Mouse (Mus musculus): ENCODE measurements around the gene Slc25a3. TPM values are rescaled to one million over a fixed set of nuclear protein-coding genes. Genes with fewer than 3 reads are reported as not detected.

Gene Slc25a3
- polyA plus RNA-seq, 1 experiment from 2014 or later = 482 TPM

GRCm38 (mm10) chr10:91102799-91103590, 20.9 kb downstream of the Slc25a3 start:
- ATAC-seq (replicated peaks) = no peak
- H3K4me1 ChIP-seq = no peaks in the 10 kb centered on the region
- no peak overlapping the region for H3K27ac ChIP-seq (replicated peaks)
- H3K36me3 ChIP-seq = peaks cover 6% of the 10 kb centered on the region; the same call in 1 of the 2 replicates
- H3K4me3 ChIP-seq = no peak overlapping the region
- H3K27me3 ChIP-seq = no peaks in the 10 kb centered on the region
- H3K4me2 ChIP-seq (replicated peaks) = no peak overlapping the region
- H3K9me3 ChIP-seq = no peaks in the 10 kb centered on the region
- H3K9ac ChIP-seq (replicated peaks) = no peak overlapping the region
- WGBS = 90% methylated on average over 14 of the region's 14 CpGs

DNA sequence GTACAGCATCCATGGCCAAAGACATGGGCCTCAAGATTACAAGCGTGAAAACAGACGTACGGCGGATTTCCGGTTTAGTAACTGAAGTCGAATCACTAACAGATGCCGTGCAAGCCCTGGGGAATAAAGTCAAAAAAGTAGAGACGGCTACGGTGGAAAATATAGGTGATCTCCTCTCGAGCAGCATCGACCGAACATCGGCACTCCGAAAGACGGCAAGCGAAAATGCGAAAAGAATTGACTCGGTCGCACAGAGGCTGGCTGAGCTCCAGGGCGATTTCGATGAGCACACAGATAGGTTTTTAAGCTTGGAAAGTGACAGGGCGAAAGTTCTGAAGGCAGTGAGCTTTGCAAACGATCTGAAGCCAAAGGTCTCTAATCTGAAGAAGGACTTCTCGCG, 21.9 kb downstream of the Slc25a3 start:
- Histone ChIP-seq H3K27ac (replicated peaks) (no peak overlapping the region), H3K9ac (replicated peaks) (no peak overlapping the region), H3K27me3 (no peaks in the 10 kb centered on the region), H3K4me3 (no peak overlapping the region), H3K9me3 (no peaks in the 10 kb centered on the region), H3K4me1 (no peaks in the 10 kb centered on the region), H3K36me3 (peaks cover 6% of the 10 kb centered on the region; the same call in 1 of the 2 replicates), H3K4me2 (replicated peaks) (no peak overlapping the region)
- no peak for ATAC-seq (replicated peaks)
- 95% methylated on average over 25 of the region's 25 CpGs for WGBS

- Histone ChIP-seq H3K36me3 (peaks cover 6% of the 10 kb centered on the region; the same call in 1 of the 2 replicates), H3K4me2 (replicated peaks) (no peak overlapping the region), H3K27me3 (no peaks in the 10 kb centered on the region), H3K9me3 (no peaks in the 10 kb centered on the region), H3K27ac (replicated peaks) (no peak overlapping the region), H3K9ac (replicated peaks) (no peak overlapping the region), H3K4me3 (no peak overlapping the region), H3K4me1 (no peaks in the 10 kb centered on the region)
- WGBS = 89% methylated on average over 1 of the region's 1 CpGs
- ATAC-seq (replicated peaks) = no peak
These were observed 23.8 kb downstream of the Slc25a3 start for GRCm38 (mm10) chr10:91100101-91100500.

DNA sequence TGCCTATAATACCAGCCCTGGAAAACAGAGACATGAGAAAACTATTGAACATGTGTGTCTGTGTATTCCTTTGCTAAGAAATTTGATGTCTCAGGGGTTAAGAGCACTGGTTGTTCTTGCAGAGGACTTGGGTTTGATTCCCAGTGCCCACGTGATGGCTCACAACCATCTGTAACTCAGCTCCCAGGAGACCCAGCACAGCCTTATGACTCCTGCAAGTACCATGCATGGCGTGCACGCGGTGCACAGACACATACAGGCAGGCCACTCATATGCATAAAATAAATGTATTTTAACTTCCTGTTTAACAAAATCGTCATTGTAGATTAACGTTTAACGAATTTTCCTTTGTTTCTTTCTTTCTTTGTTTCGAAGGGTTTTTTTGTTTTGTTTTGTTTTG, 25.8 kb downstream of the Slc25a3 start:
- peaks cover 6% of the 10 kb centered on the region; the same call in 1 of the 2 replicates for H3K36me3 ChIP-seq
- H3K4me1 ChIP-seq = no peaks in the 10 kb centered on the region
- H3K27ac ChIP-seq (replicated peaks) = no peak overlapping the region
- WGBS = 90% methylated on average over 8 of the region's 8 CpGs
- no peak overlapping the region for H3K4me2 ChIP-seq (replicated peaks)
- H3K27me3 ChIP-seq = no peaks in the 10 kb centered on the region
- no peak for ATAC-seq (replicated peaks)
- no peak overlapping the region for H3K4me3 ChIP-seq
- H3K9me3 ChIP-seq = no peaks in the 10 kb centered on the region
- no peak overlapping the region for H3K9ac ChIP-seq (replicated peaks)

GRCm38 (mm10) chr10:91094251-91095104, 29.4 kb downstream of the Slc25a3 start:
- Histone ChIP-seq H3K9ac (replicated peaks) (no peak overlapping the region), H3K9me3 (no peaks in the 10 kb centered on the region), H3K4me1 (no peaks in the 10 kb centered on the region), H3K4me2 (replicated peaks) (no peak overlapping the region), H3K27ac (replicated peaks) (no peak overlapping the region), H3K27me3 (no peaks in the 10 kb centered on the region), H3K36me3 (no peaks in the 10 kb centered on the region), H3K4me3 (no peak overlapping the region)
- ATAC-seq (replicated peaks) = no peak
- 90% methylated on average over 15 of the region's 15 CpGs for WGBS

DNA sequence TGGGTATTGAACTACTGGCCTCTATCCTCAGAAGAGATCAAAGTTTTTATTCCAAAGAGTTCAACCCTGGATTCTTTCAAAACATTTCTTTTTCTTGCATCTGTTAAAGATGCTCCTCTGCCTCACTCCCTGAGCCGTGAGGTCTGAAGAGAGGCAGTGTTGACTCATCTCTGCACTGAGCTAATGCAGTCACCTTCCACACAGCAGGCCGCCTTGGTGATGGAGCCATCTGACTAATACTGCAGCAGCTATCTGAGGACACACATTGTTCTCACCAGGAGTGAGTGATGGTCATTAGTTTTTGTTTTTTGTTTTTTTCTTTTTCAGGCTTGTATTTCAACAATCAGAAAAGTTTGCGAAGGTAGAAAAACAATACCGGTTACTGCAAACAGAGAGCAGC, 31.0 kb downstream of the Slc25a3 start:
- H3K9ac ChIP-seq (replicated peaks) = no peak overlapping the region
- no peak overlapping the region for H3K27ac ChIP-seq (replicated peaks)
- H3K4me2 ChIP-seq (replicated peaks) = no peak overlapping the region
- H3K4me1 ChIP-seq = no peaks in the 10 kb centered on the region
- H3K9me3 ChIP-seq = no peaks in the 10 kb centered on the region
- 88% methylated on average over 4 of the region's 4 CpGs for WGBS
- no peaks in the 10 kb centered on the region for H3K27me3 ChIP-seq
- no peak for ATAC-seq (replicated peaks)
- H3K4me3 ChIP-seq = no peak overlapping the region
- H3K36me3 ChIP-seq = no peaks in the 10 kb centered on the region

DNA sequence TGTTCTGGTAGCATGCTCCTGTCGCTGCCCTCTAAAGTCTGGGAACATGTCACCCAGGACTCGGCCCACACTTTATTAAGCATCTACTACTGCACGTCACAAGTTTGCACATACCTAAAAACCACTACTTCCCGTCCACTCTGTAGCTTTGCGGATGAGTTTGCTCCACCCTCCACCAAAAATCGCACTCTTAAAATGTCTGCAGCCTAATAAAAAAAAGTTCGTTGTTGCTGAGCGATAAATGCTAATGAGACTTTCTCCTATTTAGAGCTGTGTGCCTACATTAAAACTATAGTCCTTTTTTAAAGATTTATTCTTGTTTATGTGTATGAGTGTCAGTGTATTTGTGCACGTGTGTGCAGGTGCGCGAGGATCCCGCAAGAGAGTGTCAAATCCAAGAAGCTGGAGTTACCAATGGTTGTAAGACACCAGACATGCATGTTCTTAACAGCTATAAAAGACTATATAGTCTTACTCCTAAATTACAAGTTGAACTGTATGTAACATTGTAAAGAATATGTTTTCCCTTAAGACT, 40.4 kb downstream of the Slc25a3 start:
- ATAC-seq (replicated peaks) = no peak
- Histone ChIP-seq H3K9me3 (no peaks in the 10 kb centered on the region), H3K4me1 (peaks cover 20% of the 10 kb centered on the region), H3K4me2 (replicated peaks) (peak overlapping the region; percentile 67), H3K27me3 (no peaks in the 10 kb centered on the region), H3K36me3 (peaks cover 4% of the 10 kb centered on the region; the same call in 1 of the 2 replicates), H3K4me3 (peak overlapping the region; percentile 88), H3K27ac (replicated peaks) (0 out of 2 replicates have a peak overlapping the region, but pooled peaks have one; percentile 83), H3K9ac (replicated peaks) (peak overlapping the region; percentile 73)
- WGBS = 41% methylated on average over 12 of the region's 12 CpGs

DNA sequence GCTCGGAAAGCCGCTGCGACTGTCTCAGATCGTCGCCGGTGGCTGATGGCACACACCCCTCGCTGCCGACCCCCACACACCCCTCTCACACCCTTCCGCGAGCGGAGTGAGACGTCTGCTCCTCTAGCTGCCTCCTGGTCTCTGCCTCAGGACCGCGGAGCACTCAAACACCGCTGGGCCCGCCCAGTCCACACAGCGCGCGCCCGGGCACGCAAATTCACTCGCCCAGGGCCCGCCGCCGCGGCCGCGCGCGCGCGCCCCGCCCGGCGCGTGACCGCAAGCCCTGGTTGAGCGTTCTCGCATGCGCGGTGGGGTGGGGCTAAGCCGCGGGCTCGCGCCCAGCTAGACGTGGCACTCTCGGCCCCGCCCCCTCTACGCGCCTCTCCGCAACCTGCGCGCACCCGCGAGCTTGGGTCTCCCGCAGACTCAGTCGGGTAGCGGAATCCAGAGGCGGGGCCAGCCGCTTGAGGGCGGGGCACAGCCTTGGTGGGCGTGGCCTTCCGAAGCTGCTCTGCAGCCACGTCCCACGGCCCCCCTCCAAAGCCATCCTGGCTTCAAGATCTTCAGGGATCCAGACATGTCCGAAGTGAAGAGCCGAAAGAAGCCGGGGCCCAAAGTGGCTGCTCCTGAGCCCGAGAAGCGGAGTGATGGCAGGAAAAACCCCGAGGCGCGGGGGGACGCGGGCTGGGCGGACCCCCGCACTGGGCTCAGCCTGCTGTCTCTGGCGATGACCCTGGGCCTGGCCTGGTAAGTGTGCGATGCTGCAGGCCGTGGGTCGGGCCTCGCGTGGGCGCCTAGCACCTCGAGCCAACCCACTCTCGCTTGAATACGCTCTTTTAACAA, 41.1 kb downstream of the Slc25a3 start, which contains the start of the genes Apaf1 and Ikbip:
Apaf1 (minus strand) TSS at position 221 of the 843 bp plus-strand sequence.
Ikbip (plus strand) TSS at position 391 of the 843 bp plus-strand sequence.
- Histone ChIP-seq H3K9ac (replicated peaks) (peak within 1 kb of the TSS; percentile 80), H3K36me3 (peaks cover 6% of the 10 kb centered on the region; the same call in 1 of the 2 replicates), H3K4me3 (peak within 1 kb of the TSS; percentile 88), H3K4me1 (peaks cover 20% of the 10 kb centered on the region), H3K4me2 (replicated peaks) (peak within 1 kb of the TSS; percentile 67), H3K27me3 (no peaks in the 10 kb centered on the region), H3K9me3 (no peaks in the 10 kb centered on the region), H3K27ac (replicated peaks) (peak within 1 kb of the TSS; percentile 83)
- ATAC-seq (replicated peaks) = peak; percentile 96
- under 1% methylated on average over 86 of the region's 87 CpGs for WGBS

GRCm38 (mm10) chr10:91081959-91082507, 41.8 kb downstream of the Slc25a3 start:
- whole genome bisulfite sequencing = 1% methylated on average over 27 of the region's 27 CpGs
- Histone ChIP-seq H3K9me3 (no peaks in the 10 kb centered on the region), H3K4me2 (replicated peaks) (peak overlapping the region; percentile 67), H3K4me3 (peak overlapping the region; percentile 88), H3K36me3 (peaks cover 8% of the 10 kb centered on the region; the same call in 1 of the 2 replicates), H3K27ac (replicated peaks) (peak overlapping the region; percentile 83), H3K4me1 (peaks cover 20% of the 10 kb centered on the region), H3K9ac (replicated peaks) (peak overlapping the region; percentile 80), H3K27me3 (no peaks in the 10 kb centered on the region)
- peak; percentile 49; the same call in 1 of the 2 replicates for ATAC-seq (replicated peaks)

DNA sequence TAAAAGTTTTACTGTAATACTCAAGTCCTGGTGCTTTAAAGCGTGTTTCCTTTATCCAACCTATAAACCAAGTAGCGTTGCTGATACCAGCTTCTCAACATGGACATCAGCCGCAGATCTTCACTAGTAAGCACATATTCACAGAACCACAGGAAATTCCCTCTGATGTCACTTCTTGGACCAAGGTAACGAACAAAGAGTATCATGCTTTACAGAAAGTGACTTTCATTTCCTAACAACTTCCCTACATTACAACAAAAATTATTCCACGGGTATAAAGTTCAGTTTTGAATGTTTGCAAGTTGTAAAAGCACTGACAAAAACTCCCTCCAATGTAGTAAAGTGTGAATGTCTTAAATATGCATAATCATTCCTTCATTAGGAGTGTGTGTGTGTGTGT, 43.3 kb downstream of the Slc25a3 start:
- Histone ChIP-seq H3K4me1 (peaks cover 20% of the 10 kb centered on the region), H3K36me3 (peaks cover 14% of the 10 kb centered on the region; the same call in 1 of the 2 replicates), H3K27ac (replicated peaks) (no peak overlapping the region), H3K4me3 (no peak overlapping the region), H3K4me2 (replicated peaks) (no peak overlapping the region), H3K9me3 (no peaks in the 10 kb centered on the region), H3K27me3 (no peaks in the 10 kb centered on the region), H3K9ac (replicated peaks) (no peak overlapping the region; the same call in 1 of the 2 replicates)
- ATAC-seq (replicated peaks) = no peak
- 90% methylated on average over 5 of the region's 5 CpGs for WGBS

DNA sequence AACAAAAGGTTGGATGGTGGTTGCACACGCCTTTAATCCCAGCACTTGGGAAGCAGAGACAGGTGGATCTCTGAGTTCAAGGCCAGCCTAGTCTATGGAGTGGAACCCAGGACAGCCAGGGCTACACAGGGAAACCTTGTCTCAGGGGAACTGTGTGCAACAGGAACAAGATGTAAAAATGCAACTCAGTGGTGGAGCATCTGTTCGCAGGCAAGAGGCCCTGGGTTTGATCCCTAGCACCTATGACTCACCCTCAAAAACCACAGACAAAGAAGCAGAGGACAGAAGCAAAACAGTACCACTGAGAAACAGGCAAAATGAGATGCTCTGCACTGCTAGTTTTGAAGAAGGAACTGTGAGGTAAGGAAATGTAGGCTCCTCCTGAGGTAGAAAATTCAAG, 47.2 kb downstream of the Slc25a3 start:
- H3K4me2 ChIP-seq (replicated peaks) = no peak overlapping the region
- WGBS = 94% methylated on average over 2 of the region's 2 CpGs
- no peak overlapping the region for H3K9ac ChIP-seq (replicated peaks)
- no peak overlapping the region for H3K4me3 ChIP-seq
- peaks cover 11% of the 10 kb centered on the region for H3K4me1 ChIP-seq
- H3K9me3 ChIP-seq = no peaks in the 10 kb centered on the region
- no peak overlapping the region for H3K27ac ChIP-seq (replicated peaks)
- no peaks in the 10 kb centered on the region for H3K27me3 ChIP-seq
- no peak for ATAC-seq (replicated peaks)
- H3K36me3 ChIP-seq = peaks cover 14% of the 10 kb centered on the region; the same call in 1 of the 2 replicates

All from forebrain, embryonic 15.5 days (tissue).